Mouse (Mus musculus) lung, postnatal 10 days (tissue): ENCODE measurements at regions not wholly inside any gene's neighbourhood (a gene's known extent, or its start where the extent isn't known, plus 50 kb on each side); places are given as distances from the start of the nearest gene placed in this dataset.

Experiments used
- DNase-seq: peaks from one replicate; pipeline ENCODE4 v3.0.0; 2021

- no peak for DNase-seq
Observed at GRCm38 (mm10) chr13:83268663-83269062, 235.2 kb upstream of the Mef2c start.

GRCm38 (mm10) chr13:83278695-83279094 is 225.1 kb upstream of the Mef2c start:
- DNase-seq, result no peak

- DNase-seq, result no peak
Observed at GRCm38 (mm10) chr13:83307696-83308095, 196.1 kb upstream of the Mef2c start.

GRCm38 (mm10) chr13:83328488-83328887 is 175.3 kb upstream of the Mef2c start:
- DNase-seq, result no peak

GRCm38 (mm10) chr13:83333728-83334127 is 170.1 kb upstream of the Mef2c start:
- no peak for DNase-seq

- DNase-seq, result no peak
Observed at GRCm38 (mm10) chr13:83344611-83345319, 159.1 kb upstream of the Mef2c start.

GRCm38 (mm10) chr13:83355341-83355740 is 148.5 kb upstream of the Mef2c start:
- no peak for DNase-seq

GRCm38 (mm10) chr13:83360529-83360928 is 143.3 kb upstream of the Mef2c start:
- DNase-seq, result no peak

GRCm38 (mm10) chr13:83376097-83376797 is 127.6 kb upstream of the Mef2c start:
- no peak for DNase-seq

GRCm38 (mm10) chr13:83378644-83379043 is 125.2 kb upstream of the Mef2c start:
- DNase-seq, result no peak

- DNase-seq, result no peak
Observed at GRCm38 (mm10) chr13:83382609-83383008, 121.2 kb upstream of the Mef2c start.

GRCm38 (mm10) chr13:83394773-83395172 is 109.1 kb upstream of the Mef2c start:
- no peak for DNase-seq

GRCm38 (mm10) chr13:83399381-83399780 is 104.5 kb upstream of the Mef2c start:
- no peak for DNase-seq

- DNase-seq, result no peak
Observed at GRCm38 (mm10) chr13:83439619-83440436, 64.0 kb upstream of the Mef2c start.

GRCm38 (mm10) chr13:83444277-83444676 is 59.6 kb upstream of the Mef2c start:
- no peak for DNase-seq

GRCm38 (mm10) chr13:83450820-83451219 is 53.0 kb upstream of the Mef2c start:
- no peak for DNase-seq

- DNase-seq, result no peak
Observed at GRCm38 (mm10) chr13:83452987-83453386, 50.8 kb upstream of the Mef2c start.
